Mouse (Mus musculus): ENCODE measurements around the gene Ankrd55. TPM values are rescaled to one million over a fixed set of nuclear protein-coding genes. Genes with fewer than 3 reads are reported as not detected.

Ankrd55 gene
- polyA plus RNA-seq, 1 experiment = 0.08 TPM

DNA sequence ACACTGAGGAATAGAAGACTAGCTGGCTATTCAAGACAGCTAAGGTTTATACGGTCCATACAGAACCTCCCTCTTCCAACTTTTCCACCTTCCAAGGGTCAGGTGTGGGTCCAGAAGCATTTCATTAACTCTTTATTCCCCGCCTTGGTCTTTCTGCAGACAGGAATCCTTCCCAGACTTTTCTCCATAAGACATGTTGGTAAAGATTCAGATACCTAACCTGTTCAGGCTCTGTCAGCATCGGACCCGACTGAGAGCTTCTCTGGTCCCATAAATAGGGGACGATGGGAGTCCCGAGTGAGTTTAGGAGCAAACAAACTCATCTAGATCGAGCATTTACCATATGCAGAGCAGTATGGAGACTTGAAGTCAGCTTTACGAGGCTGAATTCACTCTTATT lies 12.3 kb upstream of the Ankrd55 start:
- Histone ChIP-seq H3K4me1 (ENCODE audit: control insufficient read depth, insufficient read depth, low read length) (no peaks in the 10 kb centered on the region), H3K27me3 (replicated peaks; ENCODE audit: control insufficient read depth, insufficient read depth, low read length) (no peaks in the 10 kb centered on the region; the same call in 1 of the 2 replicates), H3K36me3 (ENCODE audit: control insufficient read depth, insufficient read depth, low read length) (no peaks in the 10 kb centered on the region), H3K4me3 (ENCODE audit: insufficient read depth, low read depth, low read length) (no peak overlapping the region), H3K27ac (ENCODE audit: insufficient read depth, low read depth, low read length) (no peak overlapping the region)
- WGBS = 81% methylated on average over 8 of the region's 8 CpGs
- TF ChIP-seq POLR2A (IDR thresholded peaks at IDR 0.05; ENCODE audit: low read depth, low read length) (no peak), CTCF (conservative IDR thresholded peaks at IDR 0.05; ENCODE audit: insufficient read depth, insufficient read length, low read depth, low read length) (no peak)
- no peak for DNase-seq

- Histone ChIP-seq H3K27me3 (replicated peaks; ENCODE audit: control insufficient read depth, insufficient read depth, low read length) (no peaks in the 10 kb centered on the region), H3K36me3 (ENCODE audit: control insufficient read depth, insufficient read depth, low read length) (no peaks in the 10 kb centered on the region), H3K4me1 (ENCODE audit: control insufficient read depth, insufficient read depth, low read length) (no peaks in the 10 kb centered on the region), H3K4me3 (ENCODE audit: insufficient read depth, low read depth, low read length) (no peak overlapping the region), H3K27ac (ENCODE audit: insufficient read depth, low read depth, low read length) (no peak overlapping the region)
- no peak for DNase-seq
- 77% methylated on average over 5 of the region's 5 CpGs for WGBS
- no peak for TF ChIP-seq CTCF (conservative IDR thresholded peaks at IDR 0.05; ENCODE audit: insufficient read depth, insufficient read length, low read depth, low read length)
- no peak for TF ChIP-seq POLR2A (IDR thresholded peaks at IDR 0.05; ENCODE audit: low read depth, low read length)
These were observed 10.7 kb upstream of the Ankrd55 start for GRCm38 (mm10) chr13:112277544-112277943.

- 76% methylated on average over 7 of the region's 7 CpGs for WGBS
- TF ChIP-seq POLR2A (IDR thresholded peaks at IDR 0.05; ENCODE audit: low read depth, low read length) (no peak), CTCF (conservative IDR thresholded peaks at IDR 0.05; ENCODE audit: insufficient read depth, insufficient read length, low read depth, low read length) (no peak)
- DNase-seq = no peak
- Histone ChIP-seq H3K4me3 (ENCODE audit: insufficient read depth, low read depth, low read length) (no peak overlapping the region), H3K27me3 (replicated peaks; ENCODE audit: control insufficient read depth, insufficient read depth, low read length) (no peaks in the 10 kb centered on the region), H3K36me3 (ENCODE audit: control insufficient read depth, insufficient read depth, low read length) (no peaks in the 10 kb centered on the region), H3K4me1 (ENCODE audit: control insufficient read depth, insufficient read depth, low read length) (no peaks in the 10 kb centered on the region), H3K27ac (ENCODE audit: insufficient read depth, low read depth, low read length) (no peak overlapping the region)
These were observed 10.0 kb upstream of the Ankrd55 start for GRCm38 (mm10) chr13:112278251-112278650.

- WGBS = 91% methylated on average over 1 of the region's 1 CpGs
- H3K4me1 ChIP-seq (ENCODE audit: control insufficient read depth, insufficient read depth, low read length) = peaks cover 4% of the 10 kb centered on the region; the same call in 1 of the 2 replicates
- TF ChIP-seq CTCF (conservative IDR thresholded peaks at IDR 0.05; ENCODE audit: insufficient read depth, insufficient read length, low read depth, low read length) (no peak), POLR2A (IDR thresholded peaks at IDR 0.05; ENCODE audit: low read depth, low read length) (no peak)
- H3K27ac ChIP-seq (ENCODE audit: insufficient read depth, low read depth, low read length) = no peak overlapping the region
- no peak overlapping the region for H3K4me3 ChIP-seq (ENCODE audit: insufficient read depth, low read depth, low read length)
- H3K36me3 ChIP-seq (ENCODE audit: control insufficient read depth, insufficient read depth, low read length) = no peaks in the 10 kb centered on the region
- DNase-seq = no peak
- no peaks in the 10 kb centered on the region; the same call in 1 of the 2 replicates for H3K27me3 ChIP-seq (replicated peaks; ENCODE audit: control insufficient read depth, insufficient read depth, low read length)
These were observed 1.1 kb upstream of the Ankrd55 start for GRCm38 (mm10) chr13:112287135-112287534.

GRCm38 (mm10) chr13:112287571-112288224 lies 553 bp upstream of the Ankrd55 start:
- no peak overlapping the region for H3K4me3 ChIP-seq (ENCODE audit: insufficient read depth, low read depth, low read length)
- no peak overlapping the region for H3K27ac ChIP-seq (ENCODE audit: insufficient read depth, low read depth, low read length)
- H3K4me1 ChIP-seq (ENCODE audit: control insufficient read depth, insufficient read depth, low read length) = peaks cover 4% of the 10 kb centered on the region; the same call in 1 of the 2 replicates
- no peaks in the 10 kb centered on the region for H3K36me3 ChIP-seq (ENCODE audit: control insufficient read depth, insufficient read depth, low read length)
- WGBS = 55% methylated on average over 6 of the region's 6 CpGs
- no peaks in the 10 kb centered on the region; the same call in 1 of the 2 replicates for H3K27me3 ChIP-seq (replicated peaks; ENCODE audit: control insufficient read depth, insufficient read depth, low read length)
- peak; percentile 26 for DNase-seq
- TF ChIP-seq POLR2A (IDR thresholded peaks at IDR 0.05; ENCODE audit: low read depth, low read length) = no peak
- TF ChIP-seq CTCF (conservative IDR thresholded peaks at IDR 0.05; ENCODE audit: insufficient read depth, insufficient read length, low read depth, low read length) = no peak

GRCm38 (mm10) chr13:112289338-112289737 lies 1.1 kb downstream of the Ankrd55 start:
- no peak overlapping the region for H3K27ac ChIP-seq (ENCODE audit: insufficient read depth, low read depth, low read length)
- H3K36me3 ChIP-seq (ENCODE audit: control insufficient read depth, insufficient read depth, low read length) = no peaks in the 10 kb centered on the region
- peaks cover 4% of the 10 kb centered on the region; the same call in 1 of the 2 replicates for H3K4me1 ChIP-seq (ENCODE audit: control insufficient read depth, insufficient read depth, low read length)
- TF ChIP-seq CTCF (conservative IDR thresholded peaks at IDR 0.05; ENCODE audit: insufficient read depth, insufficient read length, low read depth, low read length) (no peak), POLR2A (IDR thresholded peaks at IDR 0.05; ENCODE audit: low read depth, low read length) (no peak)
- H3K27me3 ChIP-seq (replicated peaks; ENCODE audit: control insufficient read depth, insufficient read depth, low read length) = no peaks in the 10 kb centered on the region; the same call in 1 of the 2 replicates
- no peak for DNase-seq
- 77% methylated on average over 9 of the region's 9 CpGs for WGBS
- no peak overlapping the region for H3K4me3 ChIP-seq (ENCODE audit: insufficient read depth, low read depth, low read length)

DNA sequence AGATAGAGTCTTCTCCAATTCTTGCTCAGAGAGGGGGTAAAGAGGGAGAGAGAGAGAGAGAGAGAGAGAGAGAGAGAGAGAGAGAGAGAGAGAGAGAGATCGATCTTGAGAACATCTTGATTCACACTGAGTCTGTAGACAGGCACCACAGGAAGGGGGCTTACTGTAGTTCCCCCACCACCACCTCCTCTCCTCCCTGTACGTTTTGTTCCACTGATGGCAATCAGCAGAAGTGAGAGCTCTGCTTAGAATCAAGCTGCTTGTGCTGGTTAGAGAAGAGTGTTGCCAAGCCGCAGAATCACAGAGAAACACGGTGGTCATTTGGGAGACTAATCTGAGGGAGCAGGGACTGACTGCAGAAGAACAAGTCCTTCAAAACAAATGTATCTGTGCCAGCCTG lies 1.7 kb downstream of the Ankrd55 start:
- Histone ChIP-seq H3K4me1 (ENCODE audit: control insufficient read depth, insufficient read depth, low read length) (peaks cover 4% of the 10 kb centered on the region; the same call in 1 of the 2 replicates), H3K27me3 (replicated peaks; ENCODE audit: control insufficient read depth, insufficient read depth, low read length) (no peaks in the 10 kb centered on the region; the same call in 1 of the 2 replicates), H3K36me3 (ENCODE audit: control insufficient read depth, insufficient read depth, low read length) (no peaks in the 10 kb centered on the region), H3K27ac (ENCODE audit: insufficient read depth, low read depth, low read length) (no peak overlapping the region), H3K4me3 (ENCODE audit: insufficient read depth, low read depth, low read length) (no peak overlapping the region)
- DNase-seq = no peak
- 81% methylated on average over 4 of the region's 4 CpGs for whole genome bisulfite sequencing
- TF ChIP-seq POLR2A (IDR thresholded peaks at IDR 0.05; ENCODE audit: low read depth, low read length) (no peak), CTCF (conservative IDR thresholded peaks at IDR 0.05; ENCODE audit: insufficient read depth, insufficient read length, low read depth, low read length) (no peak)
